Mouse (Mus musculus): ENCODE results near the gene Olfr202. TPM values are rescaled to one million over a fixed set of nuclear protein-coding genes. Genes with fewer than 3 reads are reported as not detected.
"Not testable (repeated sequence)": the region's sequence is repeated elsewhere in the genome, so short reads cannot be mapped to it uniquely, and the experiment has no call there.

Gene Olfr202
- not detected for total RNA-seq (2021)

- intact Hi-C loops (cut with DNase I): no loop called here
- DNase-seq: no peak
These were observed at the start of gene Olfr202 for GRCm38 (mm10) chr16:59286693-59287092. Olfr202 (minus strand) TSS chr16:59286793.

- intact Hi-C loops (cut with DNase I): no loop called here
- DNase-seq: no peak
These were observed 44.4 kb upstream of the Olfr202 start, which contains the start of gene Olfr205 for GRCm38 (mm10) chr16:59331038-59331437. Olfr205 (minus strand) TSS chr16:59331138.

- DNase-seq; intact Hi-C loops (cut with DNase I): not testable (repeated sequence)
These were observed 36.7 kb upstream of the Olfr202 start for GRCm38 (mm10) chr16:59323262-59323661.

GRCm38 (mm10) chr16:59318148-59318547 lies 31.6 kb upstream of the Olfr202 start, which contains the start of gene Olfr204:
Olfr204 (minus strand) TSS chr16:59318248.
- DNase-seq: no peak
- intact Hi-C loops (cut with DNase I): no loop called here

- intact Hi-C loops (cut with DNase I): no loop called here
- DNase-seq: no peak
These were observed 12.0 kb upstream of the Olfr202 start, which contains the start of gene Olfr203 for GRCm38 (mm10) chr16:59298581-59298980. Olfr203 (plus strand) TSS chr16:59298881.

- intact Hi-C loops (cut with DNase I); DNase-seq: not testable (repeated sequence)
These were observed 983 bp upstream of the Olfr202 start for GRCm38 (mm10) chr16:59287576-59287975.

GRCm38 (mm10) chr16:59283476-59283875 lies 3.1 kb downstream of the Olfr202 start:
- DNase-seq: no peak
- intact Hi-C loops (cut with DNase I): no loop called here

- intact Hi-C loops (cut with DNase I): no loop called here
- no peak for DNase-seq
These were observed 6.1 kb downstream of the Olfr202 start for GRCm38 (mm10) chr16:59280542-59280941.

GRCm38 (mm10) chr16:59272532-59272931 lies 14.1 kb downstream of the Olfr202 start, which contains the start of gene Olfr201:
Olfr201 (minus strand) TSS chr16:59272632.
- DNase-seq; intact Hi-C loops (cut with DNase I): not testable (repeated sequence)

- intact Hi-C loops (cut with DNase I); DNase-seq: not testable (repeated sequence)
These were observed 17.5 kb downstream of the Olfr202 start for GRCm38 (mm10) chr16:59269097-59269496.

- intact Hi-C loops (cut with DNase I): loop anchor here (2.0 kb wide), 1 partner anchor 49 kb away; no protein-coding TSS in a partner anchor
- no peak for DNase-seq
These were observed 36.9 kb downstream of the Olfr202 start for GRCm38 (mm10) chr16:59249684-59250083.

Other genes starting within 250 kb of the Olfr202 start
- gene Olfr187, start 247.0 kb downstream of the Olfr202 start, total RNA-seq (2021): not detected
- not detected for gene Olfr190, start 208.8 kb downstream of the Olfr202 start, total RNA-seq (2021)
- gene Olfr191, start 197.0 kb downstream of the Olfr202 start, total RNA-seq (2021): not detected
- gene Olfr193, start 174.9 kb downstream of the Olfr202 start, total RNA-seq (2021): not detected
- gene Olfr194, start 165.7 kb downstream of the Olfr202 start, total RNA-seq (2021): not detected
- gene Olfr195, start 139.7 kb downstream of the Olfr202 start, total RNA-seq (2021): not detected
- gene Olfr196, start 116.3 kb downstream of the Olfr202 start, total RNA-seq (2021): not detected
- not detected for gene Olfr198, start 83.3 kb downstream of the Olfr202 start, total RNA-seq (2021)
- gene Olfr199, start 67.0 kb downstream of the Olfr202 start, total RNA-seq (2021): not detected
- gene Olfr201, start 14.2 kb downstream of the Olfr202 start, total RNA-seq (2021): not detected
- gene Olfr203, start 12.1 kb upstream of the Olfr202 start, total RNA-seq (2021): not detected
- not detected for gene Olfr204, start 31.5 kb upstream of the Olfr202 start, total RNA-seq (2021)
- gene Olfr205, start 44.3 kb upstream of the Olfr202 start, total RNA-seq (2021): not detected
- not detected for gene Olfr206, start 62.5 kb upstream of the Olfr202 start, total RNA-seq (2021)
- not detected for gene Olfr209, start 77.2 kb upstream of the Olfr202 start, total RNA-seq (2021)
- not detected for gene Gabrr3, start 120.5 kb upstream of the Olfr202 start, total RNA-seq (2021)
- gene Riox2, start 185.0 kb upstream of the Olfr202 start, total RNA-seq (2021): 10 to 100 TPM; 15.4 to 16.7 TPM